Mouse (Mus musculus) spleen, adult 2 months (tissue): ENCODE measurements around the gene Mettl14.

Source experiments
- CTCF ChIP-seq: fragments of 200-500 bp; IDR thresholded peaks from 2 replicates; pipeline ENCODE4 v1.5.1; 2011; ENCODE audit warnings: mild to moderate bottlenecking, inconsistent platforms; ENCODE audit not compliant: insufficient read depth, insufficient read length, insufficient replicate concordance; ENCODE audit errors: extremely low read depth
- POLR2A ChIP-seq: fragments of 200-500 bp; IDR thresholded peaks from 2 replicates; pipeline ENCODE4 v1.6.1; 2011; ENCODE audit warnings: low read depth, low read length, inconsistent platforms

GRCm38 (mm10) chr3:123354388-123354787 lies 31.5 kb downstream of the Mettl14 start:
- TF ChIP-seq POLR2A (no peak), CTCF (no peak)
